19 mouse cellular contexts compared by ENCODE assay signal in the genomic region with DNA sequence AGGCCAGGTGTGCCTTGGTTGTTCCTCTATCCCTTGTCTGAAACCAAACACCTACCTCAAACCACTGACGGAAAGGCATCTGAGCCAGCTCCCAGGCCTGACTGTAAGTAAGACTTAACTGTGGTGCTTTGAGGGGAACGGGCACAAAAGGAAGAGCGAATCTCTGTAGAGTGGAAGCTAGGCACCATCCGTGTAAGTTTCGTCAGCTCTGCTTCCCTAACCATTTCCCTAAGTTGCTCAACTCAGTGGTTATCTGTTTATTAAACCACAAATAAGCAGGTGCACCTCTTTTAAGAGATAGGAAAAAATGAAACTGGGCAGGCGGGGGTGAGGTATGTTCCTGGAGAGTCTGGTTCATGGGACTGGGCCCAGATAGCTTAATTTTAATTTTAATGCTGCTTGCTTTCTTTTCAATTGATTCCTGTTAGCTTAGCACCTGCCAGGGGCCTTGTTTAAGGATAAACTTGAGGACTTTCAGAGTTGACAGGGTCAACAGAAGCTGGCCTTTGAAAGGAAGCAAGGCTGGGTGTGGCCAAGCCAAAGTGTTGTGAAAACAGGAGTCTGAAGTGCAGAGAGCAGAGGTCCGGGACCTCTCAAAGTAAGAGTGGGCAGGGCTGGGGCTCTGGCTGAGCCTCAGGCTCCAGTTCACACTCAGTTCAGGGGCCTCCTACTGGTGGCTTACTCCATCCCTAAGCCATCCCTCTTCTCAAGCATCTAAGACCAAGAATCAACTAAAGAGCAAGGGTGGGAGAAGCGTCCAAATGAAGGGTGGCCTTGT. TPM values are rescaled to one million over a fixed set of nuclear protein-coding genes. Genes with fewer than 3 reads are reported as not detected.
DNase-seq lines count a peak whose midpoint lies in the region; ATAC-seq and TF ChIP-seq lines count a peak whose summit lies in the region.
"Had no signal": no experiment of that assay in that cellular context is flagged by ENCODE, and none has a peak within 500 bp of the region (broad histone marks: within the 10 kb centered on the region; RNA-seq: fewer than 3 reads in every experiment).

No protein-coding gene starts in this region.

- 75% methylated on average over 8 of the region's 8 CpGs for WGBS in kidney, adult 2 months
- WGBS in kidney, embryonic 15.5 days, result 67% methylated on average over 8 of the region's 8 CpGs
- WGBS in liver, adult 2 months, result 33% methylated on average over 8 of the region's 8 CpGs

- H3K9ac ChIP-seq in kidney, embryonic 15.5 days, result no peak overlapping the region
- no peak overlapping the region for H3K9ac ChIP-seq in liver, adult 2 months (ENCODE audit: low read depth, low read length)
- H3K9ac ChIP-seq: midbrain, embryonic 12.5 days had no signal

- H3K36me3 ChIP-seq in kidney, adult 2 months (ENCODE audit: control insufficient read depth, insufficient read depth, low read length), result no peaks in the 10 kb centered on the region
- no peaks in the 10 kb centered on the region for H3K36me3 ChIP-seq in kidney, embryonic 15.5 days
- H3K36me3 ChIP-seq in liver, adult 2 months (ENCODE audit: control insufficient read depth, insufficient read depth, low read length), result no peaks in the 10 kb centered on the region
- H3K36me3 ChIP-seq: midbrain, embryonic 12.5 days had no signal

- intact Hi-C loops in left cerebral cortex, adult 2 months (cut with DNase I), result no loop called here

- ATAC-seq in kidney, embryonic 15.5 days (replicated peaks; ENCODE audit: low FRiP score), result no peak
- ATAC-seq: forebrain, embryonic 14.5 days had no signal

- H3K27me3 ChIP-seq in kidney, adult 2 months (replicated peaks; ENCODE audit: control insufficient read depth, insufficient read depth, low read length), result no peaks in the 10 kb centered on the region
- H3K27me3 ChIP-seq in kidney, embryonic 15.5 days, result no peaks in the 10 kb centered on the region
- H3K27me3 ChIP-seq in liver, adult 2 months (ENCODE audit: control insufficient read depth, insufficient read depth, low read length), result no peaks in the 10 kb centered on the region
- H3K27me3 ChIP-seq: midbrain, embryonic 12.5 days had no signal

- TF ChIP-seq POLR2A in kidney, adult 2 months (IDR thresholded peaks at IDR 0.05; ENCODE audit: low read depth, low read length), result no peak
- TF ChIP-seq POLR2A in liver, adult 2 months (IDR thresholded peaks at IDR 0.05; ENCODE audit: extremely low read depth, insufficient read depth, low read length), result no peak

- peak; percentile 50 for DNase-seq in kidney, adult 2 months
- DNase-seq in liver, adult 2 months (ENCODE audit: extremely low read depth, low read depth, low spot score), result peak; percentile 85
- peak; percentile 45 for DNase-seq in lung, postnatal 14 days
- DNase-seq in spleen, adult 18-20 months, result no peak
- no peak for DNase-seq in left cerebral cortex, adult 2 months (ENCODE audit: extremely low spot score in 1 of 2, low spot score in 2 of 2)
- DNase-seq in cerebellum, postnatal 4 days (ENCODE audit: low spot score in 2 of 2), result no peak
- no peak for DNase-seq in spleen, postnatal 36 days (ENCODE audit: low spot score in 2 of 2)
- DNase-seq: adrenal gland, adult 8-10 months; B cell, adult 2 months; embryo, embryonic 11 days; heart, adult 2 months; retina, postnatal 1 day had no signal

- no peak overlapping the region for H3K27ac ChIP-seq in kidney, adult 2 months (ENCODE audit: insufficient read depth, low read depth, low read length)
- H3K27ac ChIP-seq in kidney, embryonic 15.5 days, result no peak overlapping the region
- no peak overlapping the region for H3K27ac ChIP-seq in liver, adult 2 months (replicated peaks; ENCODE audit: insufficient read depth, low read depth, low read length)
- no peak overlapping the region for H3K27ac ChIP-seq in left cerebral cortex, adult 2 months
- H3K27ac ChIP-seq: heart, adult 2 months; layer of hippocampus, adult 2 months had no signal

- H3K4me1 ChIP-seq in kidney, adult 2 months (ENCODE audit: control insufficient read depth, insufficient read depth, low read length), result peaks cover 4% of the 10 kb centered on the region; the same call in 1 of the 2 replicates
- H3K4me1 ChIP-seq in kidney, embryonic 15.5 days, result peaks cover 22% of the 10 kb centered on the region
- H3K4me1 ChIP-seq in liver, adult 2 months (ENCODE audit: control insufficient read depth, insufficient read depth, low read length), result peaks cover 15% of the 10 kb centered on the region; the same call in 1 of the 2 replicates

- H3K4me2 ChIP-seq in kidney, embryonic 15.5 days, result no peak overlapping the region
- H3K4me2 ChIP-seq: midbrain, embryonic 12.5 days had no signal

- H3K79me2 ChIP-seq in liver, adult 2 months (ENCODE audit: control insufficient read depth, insufficient read depth, low read length), result no peaks in the 10 kb centered on the region

- H3K4me3 ChIP-seq in kidney, adult 2 months (ENCODE audit: insufficient read depth, low read depth, low read length), result no peak overlapping the region
- H3K4me3 ChIP-seq in kidney, embryonic 15.5 days (replicated peaks), result no peak overlapping the region
- H3K4me3 ChIP-seq in liver, adult 2 months (ENCODE audit: insufficient read depth, low read depth, low read length), result no peak overlapping the region
- no peak overlapping the region for H3K4me3 ChIP-seq in left cerebral cortex, adult 2 months
- H3K4me3 ChIP-seq: heart, adult 2 months; layer of hippocampus, adult 2 months; midbrain, embryonic 12.5 days had no signal

- no peaks in the 10 kb centered on the region for H3K9me3 ChIP-seq in kidney, embryonic 15.5 days (replicated peaks)
- H3K9me3 ChIP-seq: midbrain, embryonic 12.5 days had no signal

- TF ChIP-seq CTCF in kidney, adult 2 months (conservative IDR thresholded peaks at IDR 0.05; ENCODE audit: insufficient read depth, insufficient read length, low read depth, low read length), result no peak; the same call in 1 of the 2 replicates
- no peak for TF ChIP-seq CTCF in liver, adult 2 months (IDR thresholded peaks at IDR 0.05; ENCODE audit: low read depth, low read length)
- no peak for TF ChIP-seq CTCF in left cerebral cortex, adult 2 months (IDR thresholded peaks at IDR 0.05)

RNA-seq across cellular contexts. Expression of a gene that starts 2.7 kb away (rescaled TPM):
- polyA plus RNA-seq in kidney, adult 2 months (2012; rRNA removed), result not detected in 2 replicates
- not detected in 2 replicates for polyA plus RNA-seq in kidney, embryonic 15.5 days (2015; fragmentation: Nextera tagmentation; extraction: Ambion mirVana)
- not detected in 2 replicates for total RNA-seq in liver, adult 2 months (2014; rRNA removed)
- not detected in 2 replicates for polyA plus RNA-seq in liver, adult 2 months (2012; rRNA removed)
- total RNA-seq in left cerebral cortex, adult 2 months (2021), result not detected
- total RNA-seq: adrenal gland, adult 8-10 months; heart, adult 2 months; hematopoietic stem cell, adult 5-6 weeks; layer of hippocampus, adult 2 months had no signal
- polyA plus RNA-seq: forebrain, embryonic 14.5 days; heart, adult 2 months; limb, embryonic 11.5 days; midbrain, embryonic 12.5 days; neural tube, embryonic 11.5 days had no signal

RNA-seq across cellular contexts. Expression of a gene that starts 10.4 kb away (rescaled TPM):
- 39.2 and 41.8 TPM in 2 replicates for polyA plus RNA-seq in kidney, adult 2 months (2012; rRNA removed)
- polyA plus RNA-seq in kidney, embryonic 15.5 days (2015; fragmentation: Nextera tagmentation; extraction: Ambion mirVana), result 4.4 and 4.6 TPM in 2 replicates
- not detected in 2 replicates for total RNA-seq in liver, adult 2 months (2014; rRNA removed)
- polyA plus RNA-seq in liver, adult 2 months (2012; rRNA removed), result not detected in 2 replicates
- not detected for total RNA-seq in left cerebral cortex, adult 2 months (2021)
- total RNA-seq: hematopoietic stem cell, adult 5-6 weeks; layer of hippocampus, adult 2 months had no signal
- polyA plus RNA-seq: forebrain, embryonic 14.5 days; limb, embryonic 11.5 days; midbrain, embryonic 12.5 days; neural tube, embryonic 11.5 days had no signal

Comparison
In these comparisons a context has a peak if more than half of its experiments do, and no peak if none do; other contexts are left out.
1. DNase-seq: peak in kidney, adult 2 months (single experiment), liver, adult 2 months (single experiment) and lung, postnatal 14 days (single experiment); none in spleen, adult 18-20 months (0 of 2), left cerebral cortex, adult 2 months (0 of 2), cerebellum, postnatal 4 days (0 of 2) and spleen, postnatal 36 days (0 of 2).